Mouse (Mus musculus) brain, embryonic 14.5 days (tissue): Measurements from ENCODE around the gene Ddb1.

Source experiments
- CTCF ChIP-seq: fragments of 200-500 bp; IDR thresholded peaks from 2 replicates; pipeline ENCODE4 v1.5.1; 2012; ENCODE audit warnings: inconsistent platforms, mild to moderate bottlenecking, moderate library complexity, borderline replicate concordance; ENCODE audit not compliant: insufficient read depth, insufficient read length; ENCODE audit errors: extremely low read depth
- POLR2A ChIP-seq: fragments of 200-500 bp; IDR thresholded peaks from 2 replicates; pipeline ENCODE4 v1.6.1; 2012; ENCODE audit warnings: mild to moderate bottlenecking, inconsistent platforms, borderline replicate concordance; ENCODE audit not compliant: poor library complexity, insufficient read depth, insufficient read length, severe bottlenecking; ENCODE audit errors: extremely low read depth

DNA sequence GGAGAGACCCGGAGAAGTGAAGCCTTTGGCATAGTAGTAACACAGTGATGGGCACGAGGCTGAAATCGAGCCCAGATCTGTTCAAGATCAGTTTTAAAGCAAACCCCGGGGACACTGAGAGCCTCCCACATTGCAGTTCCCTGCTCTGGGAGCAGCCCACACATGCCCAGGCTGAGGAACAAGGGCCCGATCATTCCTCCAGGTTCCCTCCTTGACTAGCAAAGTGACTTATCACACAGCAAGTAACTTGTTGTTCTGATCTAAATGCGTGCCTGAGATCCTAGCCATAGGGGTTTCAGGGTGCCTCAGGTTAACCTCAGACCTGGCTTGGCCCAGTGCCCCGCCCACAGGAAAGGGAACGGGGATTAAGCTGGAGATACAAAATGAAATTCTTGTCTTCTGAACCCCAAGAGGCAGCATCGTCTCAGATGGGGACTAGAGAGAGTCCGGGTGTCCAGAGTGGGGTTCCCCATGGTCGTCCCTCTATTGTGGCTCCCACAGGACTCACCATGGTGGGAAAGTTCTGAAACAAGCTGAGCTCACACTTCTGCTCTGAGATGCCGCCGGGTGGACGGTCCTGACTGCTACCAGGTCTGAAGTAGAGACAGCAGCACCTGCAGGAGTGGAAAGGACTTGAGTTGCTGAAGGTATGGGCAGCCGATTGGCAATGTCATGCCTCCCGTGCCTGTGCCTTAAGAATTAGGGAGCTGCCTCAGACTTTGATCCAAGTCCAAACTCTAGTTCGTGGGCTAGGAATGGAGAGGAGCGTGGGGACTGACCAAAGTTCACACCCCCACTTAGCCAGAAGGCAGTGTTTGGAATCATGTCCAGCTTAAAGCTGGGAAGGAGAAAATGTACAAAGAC lies 1.2 kb upstream of the Ddb1 start:
- TF ChIP-seq POLR2A (no peak), CTCF (no peak)
